Mouse (Mus musculus): ENCODE results near the gene Snip1.

DNA sequence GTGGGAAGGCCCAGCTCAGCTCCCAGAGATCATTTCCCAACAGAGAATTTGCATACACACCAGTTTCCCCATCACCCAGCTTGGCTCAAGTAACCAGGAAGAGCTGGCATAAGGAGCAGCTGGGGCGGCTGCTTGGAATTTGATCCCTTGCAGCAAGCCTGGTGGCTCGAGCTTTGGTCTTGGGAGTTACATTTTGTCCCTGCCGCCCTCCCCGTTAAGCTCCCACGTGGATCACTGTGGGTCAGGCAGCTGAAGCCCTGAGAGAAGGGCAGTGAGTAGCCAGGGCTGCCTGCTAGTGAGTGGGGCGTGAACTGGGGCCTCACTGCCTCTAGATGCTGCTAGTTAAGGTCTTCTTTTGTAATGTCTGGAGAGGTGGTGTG, 49.2 kb downstream of the Snip1 start:
- TF ChIP-seq POLR2A (IDR thresholded peaks at IDR 0.05; ENCODE audit: borderline replicate concordance, low read depth, low read length): no peak; the same call in 1 of the 2 replicates
- no peak for TF ChIP-seq CTCF (IDR thresholded peaks at IDR 0.05; ENCODE audit: low read depth, low read length)
